Mouse (Mus musculus): ENCODE measurements around the gene Ebf1. TPM values are rescaled to one million over a fixed set of nuclear protein-coding genes. Genes with fewer than 3 reads are reported as not detected.
A peak's percentile ranks its signal among the peaks of the same experiment; 100 is the strongest.

The Ebf1 gene
- polyA plus RNA-seq, 1 experiment from 2014 or later: 13.3 TPM

DNA sequence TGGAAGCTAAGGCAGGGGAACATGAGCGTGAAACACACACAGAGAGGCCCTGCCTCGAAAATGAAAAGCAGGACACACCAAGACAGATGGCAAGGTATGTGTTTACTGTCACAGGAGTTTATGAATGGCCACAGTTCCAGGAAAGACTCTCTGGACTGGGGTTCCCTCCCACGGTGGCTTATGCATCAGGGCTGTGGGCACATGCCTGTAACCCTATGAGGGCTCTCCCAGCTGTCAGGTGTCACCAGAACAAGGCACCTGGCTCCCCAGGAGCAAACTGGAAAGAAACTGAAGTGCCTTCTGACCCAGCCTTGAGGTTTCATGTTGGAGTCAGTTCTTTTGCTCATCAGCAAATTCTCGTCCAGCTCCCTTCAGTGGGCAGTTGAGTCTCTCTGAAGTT is 141.7 kb downstream of the Ebf1 start:
- H3K4me2 ChIP-seq (replicated peaks; ENCODE audit: low read depth, low read length): no peak overlapping the region
- 52% methylated on average over 4 of the region's 4 CpGs for WGBS
- ATAC-seq (ENCODE audit: insufficient number of reproducible peaks, insufficient read depth, low FRiP score, low read depth): no peak

DNA sequence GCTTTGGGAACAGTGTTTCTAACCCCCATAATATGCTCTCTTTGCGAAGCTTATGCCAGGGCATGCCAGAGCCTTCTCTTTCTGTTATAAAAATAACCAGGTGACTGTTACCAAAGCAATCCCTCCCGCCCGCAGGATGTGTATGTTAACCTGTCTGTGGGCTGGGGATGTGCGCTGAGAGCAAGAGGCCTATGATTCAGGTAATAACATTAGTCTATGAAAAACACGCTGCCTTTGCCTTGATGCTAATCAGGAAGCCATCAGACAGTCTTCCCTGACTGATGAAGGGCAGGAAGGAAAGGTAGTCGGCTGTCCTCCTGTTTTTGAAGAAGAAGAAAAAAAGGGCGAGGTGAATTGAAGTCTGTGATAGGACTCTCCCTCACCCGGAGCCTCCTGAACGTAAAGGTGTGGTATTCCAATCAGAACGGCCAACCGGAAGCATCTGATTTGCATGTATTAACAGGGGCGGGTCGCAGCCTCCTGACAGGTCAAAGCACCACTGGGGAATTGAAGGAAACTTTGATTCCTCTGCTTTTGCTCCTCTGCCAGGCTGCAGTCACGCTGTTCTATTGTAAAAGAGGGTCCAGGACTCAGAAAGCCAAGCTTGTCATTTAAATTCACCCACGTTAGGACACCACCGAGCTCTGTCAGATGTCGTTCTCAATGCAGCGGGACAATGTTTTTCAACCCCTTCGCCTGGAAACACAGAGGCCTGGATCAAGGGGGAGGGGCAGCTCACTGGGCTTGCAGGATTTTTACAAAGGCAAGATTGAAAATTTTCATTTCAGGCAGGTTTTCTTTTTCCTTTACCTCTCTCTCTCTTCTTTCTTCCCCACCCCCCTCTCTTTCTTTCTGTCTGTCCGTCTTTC is 144.2 kb downstream of the Ebf1 start:
- H3K9ac ChIP-seq (replicated peaks; ENCODE audit: low read depth, low read length): no peak overlapping the region
- ATAC-seq (ENCODE audit: insufficient number of reproducible peaks, insufficient read depth, low FRiP score, low read depth): no peak
- H3K4me3 ChIP-seq (ENCODE audit: low read depth, low read length): no peak overlapping the region
- H3K4me2 ChIP-seq (replicated peaks; ENCODE audit: low read depth, low read length): peak overlapping the region; percentile 35
- no peaks in the 10 kb centered on the region; the same call in 1 of the 2 replicates for H3K4me1 ChIP-seq (ENCODE audit: control insufficient read depth, insufficient read depth, low read length)
- H3K27ac ChIP-seq (ENCODE audit: low read length): no peak overlapping the region
- no peaks in the 10 kb centered on the region for H3K9me3 ChIP-seq (ENCODE audit: control insufficient read depth, low read depth, low read length)
- H3K27me3 ChIP-seq (ENCODE audit: control insufficient read depth, insufficient read depth, low read length): no peaks in the 10 kb centered on the region
- WGBS: 18% methylated on average over 20 of the region's 20 CpGs
- H3K36me3 ChIP-seq (ENCODE audit: control insufficient read depth, insufficient read depth, low read length): no peaks in the 10 kb centered on the region

More for the DNA sequence above, 141.7 kb downstream of the Ebf1 start:
- Histone ChIP-seq H3K27me3 (ENCODE audit: control insufficient read depth, insufficient read depth, low read length) (no peaks in the 10 kb centered on the region), H3K36me3 (ENCODE audit: control insufficient read depth, insufficient read depth, low read length) (no peaks in the 10 kb centered on the region), H3K4me3 (ENCODE audit: low read depth, low read length) (no peak overlapping the region), H3K9me3 (ENCODE audit: control insufficient read depth, low read depth, low read length) (no peaks in the 10 kb centered on the region), H3K27ac (ENCODE audit: low read length) (no peak overlapping the region), H3K4me1 (ENCODE audit: control insufficient read depth, insufficient read depth, low read length) (no peaks in the 10 kb centered on the region; the same call in 1 of the 2 replicates), H3K9ac (replicated peaks; ENCODE audit: low read depth, low read length) (no peak overlapping the region)

DNA sequence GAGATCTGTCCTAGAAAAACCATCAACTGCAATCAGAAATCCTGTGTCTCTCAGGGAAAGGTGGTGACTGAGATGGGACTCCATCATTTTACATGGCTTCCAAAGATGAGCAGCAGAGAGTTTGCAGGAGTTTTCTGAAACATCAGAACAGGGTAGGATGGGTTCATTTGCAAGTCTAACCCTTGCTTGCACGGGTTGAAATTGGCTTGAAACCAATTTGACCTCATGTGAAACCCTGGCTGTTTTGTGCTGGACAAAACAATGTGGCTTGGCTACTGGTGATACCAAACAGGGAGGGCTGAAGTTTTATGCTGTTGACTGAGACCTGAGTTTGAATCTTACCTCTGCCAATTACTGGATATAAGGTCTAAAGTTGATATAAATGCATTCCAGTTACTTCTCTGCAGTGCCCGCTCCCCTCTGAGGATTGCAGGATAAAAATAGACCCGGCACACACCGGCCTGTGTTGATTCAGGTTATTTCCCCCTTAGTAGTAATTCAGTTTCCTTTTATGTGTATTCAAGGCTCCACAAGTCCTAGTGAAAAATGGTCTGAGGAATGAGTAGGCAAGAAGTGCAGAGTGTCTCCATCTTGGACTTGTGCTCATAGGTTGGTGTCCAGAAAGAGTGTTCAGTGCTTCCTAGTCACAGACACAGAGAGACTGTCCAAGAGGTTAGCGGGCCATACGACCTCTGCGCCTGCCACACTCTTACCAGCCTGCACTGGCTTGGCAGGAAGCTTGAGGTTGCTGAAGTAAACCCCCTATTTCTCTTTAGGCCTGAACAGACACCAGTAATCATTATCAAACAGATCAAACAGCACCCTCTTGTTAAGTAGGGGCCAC is 147.1 kb downstream of the Ebf1 start:
- no peaks in the 10 kb centered on the region for H3K27me3 ChIP-seq (ENCODE audit: control insufficient read depth, insufficient read depth, low read length)
- H3K4me2 ChIP-seq (replicated peaks; ENCODE audit: low read depth, low read length): no peak overlapping the region
- no peak for ATAC-seq (ENCODE audit: insufficient number of reproducible peaks, insufficient read depth, low FRiP score, low read depth)
- no peaks in the 10 kb centered on the region for H3K36me3 ChIP-seq (ENCODE audit: control insufficient read depth, insufficient read depth, low read length)
- H3K9me3 ChIP-seq (ENCODE audit: control insufficient read depth, low read depth, low read length): no peaks in the 10 kb centered on the region
- H3K27ac ChIP-seq (ENCODE audit: low read length): no peak overlapping the region
- no peak overlapping the region for H3K9ac ChIP-seq (replicated peaks; ENCODE audit: low read depth, low read length)
- no peak overlapping the region for H3K4me3 ChIP-seq (ENCODE audit: low read depth, low read length)
- H3K4me1 ChIP-seq (ENCODE audit: control insufficient read depth, insufficient read depth, low read length): no peaks in the 10 kb centered on the region; the same call in 1 of the 2 replicates
- 83% methylated on average over 7 of the region's 7 CpGs for WGBS

DNA sequence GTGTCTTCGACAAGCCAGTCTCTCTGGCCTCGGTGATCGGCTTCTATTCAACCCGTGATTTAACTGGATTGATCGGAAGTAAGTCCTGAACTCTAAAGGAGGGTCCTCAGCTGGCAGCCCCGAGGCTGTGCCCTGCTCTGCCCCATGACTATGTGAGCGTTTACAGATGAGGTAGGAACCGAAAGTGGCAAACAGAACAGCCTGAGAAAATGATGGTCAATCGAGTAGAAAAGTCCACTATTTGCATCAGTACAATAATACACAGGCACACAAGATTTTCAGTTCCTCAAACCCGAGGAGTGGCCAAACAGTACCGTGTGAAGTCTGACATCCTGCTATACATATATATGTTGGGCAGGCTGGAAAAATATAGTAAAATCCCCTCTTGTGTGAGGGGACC is 147.9 kb downstream of the Ebf1 start:
- H3K27ac ChIP-seq (ENCODE audit: low read length): no peak overlapping the region
- no peaks in the 10 kb centered on the region for H3K9me3 ChIP-seq (ENCODE audit: control insufficient read depth, low read depth, low read length)
- H3K36me3 ChIP-seq (ENCODE audit: control insufficient read depth, insufficient read depth, low read length): no peaks in the 10 kb centered on the region
- no peak overlapping the region for H3K9ac ChIP-seq (replicated peaks; ENCODE audit: low read depth, low read length)
- no peaks in the 10 kb centered on the region; the same call in 1 of the 2 replicates for H3K4me1 ChIP-seq (ENCODE audit: control insufficient read depth, insufficient read depth, low read length)
- 81% methylated on average over 11 of the region's 11 CpGs for WGBS
- ATAC-seq (ENCODE audit: insufficient number of reproducible peaks, insufficient read depth, low FRiP score, low read depth): no peak
- H3K4me2 ChIP-seq (replicated peaks; ENCODE audit: low read depth, low read length): no peak overlapping the region
- H3K27me3 ChIP-seq (ENCODE audit: control insufficient read depth, insufficient read depth, low read length): no peaks in the 10 kb centered on the region
- H3K4me3 ChIP-seq (ENCODE audit: low read depth, low read length): no peak overlapping the region

DNA sequence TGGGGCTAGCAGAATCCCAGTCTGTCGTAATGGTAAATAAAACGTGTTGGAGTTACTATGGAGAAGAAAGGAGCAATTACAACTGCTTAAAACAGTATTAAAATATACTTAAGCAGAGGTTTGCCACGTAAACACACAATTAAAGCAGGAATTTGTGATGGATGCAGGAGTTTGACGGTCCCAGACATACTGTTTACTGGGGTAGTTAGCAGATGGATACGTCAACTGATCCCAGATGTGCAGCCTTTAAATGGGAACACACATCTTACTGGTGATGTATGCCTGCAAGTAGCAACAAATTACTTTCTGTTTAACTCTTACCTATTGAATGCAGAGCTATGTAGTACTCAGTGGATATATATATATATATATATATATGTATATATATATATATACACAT is 149.1 kb downstream of the Ebf1 start:
- WGBS: 44% methylated on average over 5 of the region's 5 CpGs
- no peak overlapping the region for H3K4me2 ChIP-seq (replicated peaks; ENCODE audit: low read depth, low read length)
- H3K4me1 ChIP-seq (ENCODE audit: control insufficient read depth, insufficient read depth, low read length): no peaks in the 10 kb centered on the region; the same call in 1 of the 2 replicates
- H3K36me3 ChIP-seq (ENCODE audit: control insufficient read depth, insufficient read depth, low read length): no peaks in the 10 kb centered on the region
- no peak overlapping the region for H3K27ac ChIP-seq (ENCODE audit: low read length)
- H3K9ac ChIP-seq (replicated peaks; ENCODE audit: low read depth, low read length): no peak overlapping the region
- H3K27me3 ChIP-seq (ENCODE audit: control insufficient read depth, insufficient read depth, low read length): no peaks in the 10 kb centered on the region
- no peak overlapping the region for H3K4me3 ChIP-seq (ENCODE audit: low read depth, low read length)
- no peak for ATAC-seq (ENCODE audit: insufficient number of reproducible peaks, insufficient read depth, low FRiP score, low read depth)
- H3K9me3 ChIP-seq (ENCODE audit: control insufficient read depth, low read depth, low read length): no peaks in the 10 kb centered on the region

DNA sequence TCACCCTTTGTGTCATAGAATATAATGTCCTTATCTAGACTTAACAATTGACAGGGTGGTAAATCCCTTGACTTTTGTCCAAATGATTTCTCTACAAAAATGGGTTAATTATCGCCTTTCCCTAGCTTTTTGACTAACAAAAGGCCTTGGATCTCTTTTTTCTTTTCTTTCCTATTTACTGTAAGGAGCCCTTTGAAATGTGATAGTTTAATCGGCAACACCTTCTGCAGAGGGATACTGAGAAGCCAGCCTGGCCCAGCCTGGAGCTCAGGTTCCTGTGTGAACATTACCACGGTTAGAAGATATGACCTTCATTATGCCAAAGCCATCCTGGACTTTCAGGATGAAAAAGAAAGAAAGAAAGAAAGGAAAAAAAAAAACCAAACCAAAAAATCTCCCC is 150.2 kb downstream of the Ebf1 start:
- Histone ChIP-seq H3K27ac (ENCODE audit: low read length) (no peak overlapping the region), H3K9ac (replicated peaks; ENCODE audit: low read depth, low read length) (no peak overlapping the region), H3K4me3 (ENCODE audit: low read depth, low read length) (no peak overlapping the region), H3K36me3 (ENCODE audit: control insufficient read depth, insufficient read depth, low read length) (no peaks in the 10 kb centered on the region), H3K27me3 (ENCODE audit: control insufficient read depth, insufficient read depth, low read length) (no peaks in the 10 kb centered on the region), H3K4me1 (ENCODE audit: control insufficient read depth, insufficient read depth, low read length) (no peaks in the 10 kb centered on the region), H3K4me2 (replicated peaks; ENCODE audit: low read depth, low read length) (no peak overlapping the region), H3K9me3 (ENCODE audit: control insufficient read depth, low read depth, low read length) (no peaks in the 10 kb centered on the region)
- 34% methylated on average over 3 of the region's 3 CpGs for WGBS
- ATAC-seq (ENCODE audit: insufficient number of reproducible peaks, insufficient read depth, low FRiP score, low read depth): no peak

DNA sequence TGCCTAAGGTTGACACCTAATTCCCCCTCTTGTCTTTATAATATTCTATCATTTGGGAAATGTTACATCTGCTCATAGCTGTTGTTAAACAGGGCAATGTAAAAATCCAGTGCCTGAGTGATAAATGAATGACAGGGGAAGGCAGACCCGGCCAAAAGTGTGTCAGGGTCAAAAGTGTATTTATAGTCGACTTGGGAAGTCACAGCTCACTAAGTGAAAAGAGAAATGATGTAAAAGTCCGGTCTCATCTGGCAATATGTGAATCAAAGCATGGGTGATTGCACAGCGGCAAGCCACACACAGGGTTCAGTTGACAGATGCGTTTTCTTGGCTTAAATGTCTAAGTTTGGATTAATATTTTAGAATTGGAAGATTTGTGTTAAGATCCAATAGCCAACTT is 151.2 kb downstream of the Ebf1 start:
- no peaks in the 10 kb centered on the region for H3K9me3 ChIP-seq (ENCODE audit: control insufficient read depth, low read depth, low read length)
- no peak for ATAC-seq (ENCODE audit: insufficient number of reproducible peaks, insufficient read depth, low FRiP score, low read depth)
- WGBS: 40% methylated on average over 5 of the region's 5 CpGs
- H3K4me3 ChIP-seq (ENCODE audit: low read depth, low read length): no peak overlapping the region
- no peaks in the 10 kb centered on the region for H3K27me3 ChIP-seq (ENCODE audit: control insufficient read depth, insufficient read depth, low read length)
- no peak overlapping the region for H3K27ac ChIP-seq (ENCODE audit: low read length)
- H3K36me3 ChIP-seq (ENCODE audit: control insufficient read depth, insufficient read depth, low read length): no peaks in the 10 kb centered on the region
- no peak overlapping the region for H3K9ac ChIP-seq (replicated peaks; ENCODE audit: low read depth, low read length)
- H3K4me2 ChIP-seq (replicated peaks; ENCODE audit: low read depth, low read length): no peak overlapping the region
- H3K4me1 ChIP-seq (ENCODE audit: control insufficient read depth, insufficient read depth, low read length): no peaks in the 10 kb centered on the region

DNA sequence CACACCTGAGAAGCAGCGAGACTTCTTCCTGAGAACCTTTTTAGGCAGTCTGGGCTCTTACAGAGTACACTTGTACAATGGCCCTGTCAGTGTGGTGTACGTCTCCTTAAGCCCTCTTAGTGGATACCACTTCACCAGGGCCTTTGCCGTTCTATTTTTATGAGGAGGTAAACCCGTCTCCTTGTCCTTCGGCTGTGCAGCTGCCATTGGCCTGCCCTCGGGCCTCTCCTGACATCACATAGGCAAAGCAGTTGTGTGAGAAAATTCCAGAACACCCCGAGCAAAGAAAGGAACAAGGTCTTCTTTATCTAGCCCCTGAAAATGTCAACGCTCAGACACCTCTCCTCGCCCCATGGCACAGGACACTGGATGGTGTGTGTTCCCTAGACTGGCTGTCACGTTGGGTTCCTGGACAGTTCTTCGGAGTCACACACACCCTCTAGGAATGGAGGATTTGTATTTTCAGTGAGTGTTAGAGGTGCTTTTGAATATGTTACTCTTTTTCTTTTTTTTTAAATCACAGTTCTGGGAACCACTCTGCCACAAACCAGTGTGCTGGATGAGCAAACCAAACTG is 154.0 kb downstream of the Ebf1 start:
- Histone ChIP-seq H3K9me3 (ENCODE audit: control insufficient read depth, low read depth, low read length) (no peaks in the 10 kb centered on the region), H3K4me3 (ENCODE audit: low read depth, low read length) (no peak overlapping the region), H3K9ac (replicated peaks; ENCODE audit: low read depth, low read length) (no peak overlapping the region), H3K4me2 (replicated peaks; ENCODE audit: low read depth, low read length) (no peak overlapping the region), H3K27me3 (ENCODE audit: control insufficient read depth, insufficient read depth, low read length) (no peaks in the 10 kb centered on the region), H3K4me1 (ENCODE audit: control insufficient read depth, insufficient read depth, low read length) (no peaks in the 10 kb centered on the region), H3K27ac (ENCODE audit: low read length) (no peak overlapping the region), H3K36me3 (ENCODE audit: control insufficient read depth, insufficient read depth, low read length) (no peaks in the 10 kb centered on the region)
- 77% methylated on average over 11 of the region's 11 CpGs for WGBS
- no peak for ATAC-seq (ENCODE audit: insufficient number of reproducible peaks, insufficient read depth, low FRiP score, low read depth)
